ENCODE assay signal across 9 mouse cellular contexts in genomic region chr11:116813610-116814009, GRCm38 (mm10). TPM values are rescaled to one million over a fixed set of nuclear protein-coding genes. Genes with fewer than 3 reads are reported as not detected.
DNase-seq lines count a peak whose midpoint lies in the region; ATAC-seq and TF ChIP-seq lines count a peak whose summit lies in the region.
"Had no signal": no experiment of that assay in that cellular context is flagged by ENCODE, and none has a peak within 500 bp of the region (broad histone marks: within the 10 kb centered on the region; RNA-seq: fewer than 3 reads in every experiment).

No protein-coding gene starts in this region.

- H3K4me3 ChIP-seq in lung, embryonic 14.5 days (ENCODE audit: low read depth, low read length) = no peak overlapping the region
- H3K4me3 ChIP-seq in intestine, postnatal 0 days (ENCODE audit: low read depth, low read length) = no peak overlapping the region
- no peak overlapping the region for H3K4me3 ChIP-seq in neural tube, embryonic 15.5 days (replicated peaks)

- peak overlapping the region; percentile 6; the same call in 1 of the 2 replicates for H3K9ac ChIP-seq in lung, embryonic 14.5 days
- H3K9ac ChIP-seq in intestine, postnatal 0 days (ENCODE audit: low read depth, low read length) = no peak overlapping the region
- no peak overlapping the region for H3K9ac ChIP-seq in neural tube, embryonic 15.5 days (replicated peaks)

- peak overlapping the region; percentile 39; the same call in 1 of the 2 replicates for H3K4me2 ChIP-seq in lung, embryonic 14.5 days
- no peak overlapping the region for H3K4me2 ChIP-seq in intestine, postnatal 0 days (replicated peaks; ENCODE audit: low read depth)
- H3K4me2 ChIP-seq in neural tube, embryonic 15.5 days = 0 out of 2 replicates have a peak overlapping the region, but pooled peaks have one; percentile 3

- peak overlapping the region; percentile 94 for H3K27ac ChIP-seq in lung, embryonic 14.5 days (ENCODE audit: low read depth)
- H3K27ac ChIP-seq in intestine, postnatal 0 days (ENCODE audit: low read depth, low read length) = peak overlapping the region; percentile 37; the same call in 1 of the 2 replicates
- H3K27ac ChIP-seq in neural tube, embryonic 15.5 days (replicated peaks) = peak overlapping the region; percentile 94

- peaks cover 32% of the 10 kb centered on the region for H3K4me1 ChIP-seq in lung, embryonic 14.5 days (ENCODE audit: insufficient read depth)
- peaks cover 14% of the 10 kb centered on the region for H3K4me1 ChIP-seq in intestine, postnatal 0 days (replicated peaks; ENCODE audit: control insufficient read depth, insufficient read depth, low read length)
- peaks cover 68% of the 10 kb centered on the region for H3K4me1 ChIP-seq in neural tube, embryonic 15.5 days

- 0 out of 2 replicates have a peak, but pooled peaks cover 5% of the 10 kb centered on the region for H3K36me3 ChIP-seq in lung, embryonic 14.5 days (ENCODE audit: insufficient read depth)
- peaks cover 16% of the 10 kb centered on the region for H3K36me3 ChIP-seq in intestine, postnatal 0 days (ENCODE audit: control insufficient read depth, insufficient read depth)
- H3K36me3 ChIP-seq in neural tube, embryonic 15.5 days = no peaks in the 10 kb centered on the region

- ATAC-seq in lung, embryonic 14.5 days (ENCODE audit: insufficient read depth) = no peak
- ATAC-seq in intestine, postnatal 0 days = no peak
- ATAC-seq in neural tube, embryonic 15.5 days (ENCODE audit: low FRiP score) = no peak

- peak; percentile 45 to 49 for DNase-seq in cerebellum, postnatal 10 days
- no peak for DNase-seq in cerebellum, adult 18-20 months
- no peak for DNase-seq in lung, embryonic 14.5 days
- DNase-seq in lung, postnatal 14 days = no peak
- no peak for DNase-seq in embryo, embryonic 9.5 days (ENCODE audit: extremely low spot score)
- DNase-seq in gastrocnemius, postnatal 10 days = no peak

- no peaks in the 10 kb centered on the region for H3K9me3 ChIP-seq in lung, embryonic 14.5 days (ENCODE audit: low read depth, low read length)
- no peaks in the 10 kb centered on the region for H3K9me3 ChIP-seq in intestine, postnatal 0 days (ENCODE audit: control insufficient read depth)
- H3K9me3 ChIP-seq in neural tube, embryonic 15.5 days (replicated peaks) = no peaks in the 10 kb centered on the region

- WGBS in lung, embryonic 14.5 days = 78% methylated on average over 13 of the region's 13 CpGs
- 87% methylated on average over 13 of the region's 13 CpGs for WGBS in intestine, postnatal 0 days
- WGBS in neural tube, embryonic 15.5 days = 70% methylated on average over 13 of the region's 13 CpGs

- no peak for TF ChIP-seq CTCF in lung, embryonic 14.5 days (IDR thresholded peaks at IDR 0.05; ENCODE audit: low read depth)
- no peak for TF ChIP-seq CTCF in intestine, postnatal 0 days (IDR thresholded peaks at IDR 0.05; ENCODE audit: low read depth)

- H3K27me3 ChIP-seq in lung, embryonic 14.5 days (ENCODE audit: insufficient read depth, low read length) = no peaks in the 10 kb centered on the region
- H3K27me3 ChIP-seq in intestine, postnatal 0 days (replicated peaks; ENCODE audit: control insufficient read depth, insufficient read depth, low read length) = no peaks in the 10 kb centered on the region
- H3K27me3 ChIP-seq in neural tube, embryonic 15.5 days (replicated peaks) = no peaks in the 10 kb centered on the region

RNA-seq across cellular contexts. Expression of gene Mxra7, which starts 14.2 kb away (rescaled TPM):
- polyA plus RNA-seq in lung, embryonic 14.5 days (2014; fragmentation: Nextera tagmentation; extraction: Ambion mirVana) = 13.7 and 15.9 TPM in 2 replicates
- 33.6 and 39.4 TPM in 2 replicates for polyA plus RNA-seq in intestine, postnatal 0 days (2015; fragmentation: Nextera tagmentation; extraction: Ambion mirVana)
- polyA plus RNA-seq in neural tube, embryonic 15.5 days (2015; fragmentation: Nextera tagmentation; extraction: Ambion mirVana) = 38.2 and 43.2 TPM in 2 replicates
- 10 to 100 TPM; 39.7 to 50.1 TPM for total RNA-seq in gastrocnemius, postnatal 10 days (2021)

RNA-seq across cellular contexts. Expression of gene Mettl23, which starts 29.5 kb away (rescaled TPM):
- 58.3 and 62.2 TPM in 2 replicates for polyA plus RNA-seq in lung, embryonic 14.5 days (2014; fragmentation: Nextera tagmentation; extraction: Ambion mirVana)
- 34.1 and 37.1 TPM in 2 replicates for polyA plus RNA-seq in intestine, postnatal 0 days (2015; fragmentation: Nextera tagmentation; extraction: Ambion mirVana)
- 64.7 and 66.7 TPM in 2 replicates for polyA plus RNA-seq in neural tube, embryonic 15.5 days (2015; fragmentation: Nextera tagmentation; extraction: Ambion mirVana)
- total RNA-seq in gastrocnemius, postnatal 10 days (2021) = 10 to 100 TPM; 28.4 to 32.5 TPM

RNA-seq across cellular contexts. Expression of gene Jmjd6, which starts 29.6 kb away (rescaled TPM):
- 61.2 and 66.3 TPM in 2 replicates for polyA plus RNA-seq in lung, embryonic 14.5 days (2014; fragmentation: Nextera tagmentation; extraction: Ambion mirVana)
- polyA plus RNA-seq in intestine, postnatal 0 days (2015; fragmentation: Nextera tagmentation; extraction: Ambion mirVana) = 44.4 and 44.7 TPM in 2 replicates
- 63.2 and 68.6 TPM in 2 replicates for polyA plus RNA-seq in neural tube, embryonic 15.5 days (2015; fragmentation: Nextera tagmentation; extraction: Ambion mirVana)
- 10 to 100 TPM; 23.9 to 26.4 TPM for total RNA-seq in gastrocnemius, postnatal 10 days (2021)

RNA-seq across cellular contexts. Expression of gene St6galnac1, which starts 38.3 kb away (rescaled TPM):
- polyA plus RNA-seq in lung, embryonic 14.5 days (2014; fragmentation: Nextera tagmentation; extraction: Ambion mirVana) = not detected in 2 replicates
- 0.12 TPM in 1 of 2 replicates, not detected in the other for polyA plus RNA-seq in intestine, postnatal 0 days (2015; fragmentation: Nextera tagmentation; extraction: Ambion mirVana)
- not detected in 2 replicates for polyA plus RNA-seq in neural tube, embryonic 15.5 days (2015; fragmentation: Nextera tagmentation; extraction: Ambion mirVana)
- total RNA-seq in gastrocnemius, postnatal 10 days (2021) = not detected
- total RNA-seq: common myeloid progenitor, adult 5-6 weeks had no signal

RNA-seq across cellular contexts. Expression of gene Mfsd11, which starts 38.6 kb away (rescaled TPM):
- 31.8 and 36.7 TPM in 2 replicates for polyA plus RNA-seq in lung, embryonic 14.5 days (2014; fragmentation: Nextera tagmentation; extraction: Ambion mirVana)
- polyA plus RNA-seq in intestine, postnatal 0 days (2015; fragmentation: Nextera tagmentation; extraction: Ambion mirVana) = 100 and 109 TPM in 2 replicates
- 43.5 and 51.6 TPM in 2 replicates for polyA plus RNA-seq in neural tube, embryonic 15.5 days (2015; fragmentation: Nextera tagmentation; extraction: Ambion mirVana)
- total RNA-seq in gastrocnemius, postnatal 10 days (2021) = 10 to 100 TPM; 29.9 to 31.3 TPM

Comparison
In these comparisons a context has a peak if more than half of its experiments do, and no peak if none do; other contexts are left out.
1. DNase-seq: peak in cerebellum, postnatal 10 days (2 of 2); none in cerebellum, adult 18-20 months (0 of 2), lung, embryonic 14.5 days (single experiment), lung, postnatal 14 days (single experiment), embryo, embryonic 9.5 days (single experiment) and gastrocnemius, postnatal 10 days (single experiment).
2. H3K27ac ChIP-seq: peak in every context shown above with its lines; median percentile 94 in lung, embryonic 14.5 days; 94 in neural tube, embryonic 15.5 days; 37 in intestine, postnatal 0 days.